In the genomic region with DNA sequence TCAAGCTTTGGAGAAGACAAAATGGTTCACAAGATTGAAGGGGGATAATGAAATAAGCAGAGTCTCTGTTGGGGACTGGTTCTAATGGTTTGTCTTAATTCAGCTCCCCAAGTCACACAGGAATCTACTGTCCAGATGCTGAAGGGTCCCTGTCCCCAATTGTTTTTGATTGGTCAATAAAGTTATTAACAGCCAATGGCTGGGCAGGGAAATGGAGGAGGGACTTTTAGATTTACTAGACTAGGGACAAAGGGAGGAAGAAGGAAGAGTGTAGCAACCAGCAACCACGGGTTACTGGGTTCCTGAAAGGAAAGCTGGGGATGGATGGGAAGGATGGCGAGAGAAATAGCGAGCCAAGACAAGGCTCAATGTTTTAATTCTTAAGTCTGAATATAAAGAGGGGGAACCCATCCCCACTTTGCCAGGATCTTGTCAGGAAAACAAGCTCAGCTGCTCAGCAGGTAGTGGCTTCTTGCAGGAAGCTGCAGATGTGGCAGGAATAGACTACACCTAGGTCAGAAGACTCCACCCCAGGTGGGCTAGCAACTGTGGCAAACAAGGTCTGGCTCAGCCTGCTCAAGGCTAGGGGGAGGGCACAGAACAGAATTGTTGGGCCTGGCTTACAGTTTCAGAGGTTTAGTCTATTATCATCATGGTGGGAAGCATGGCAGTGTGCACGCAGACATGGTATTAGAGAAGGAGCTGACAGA, we compare ENCODE assay signal across 24 mouse cellular contexts. TPM values are rescaled to one million over a fixed set of nuclear protein-coding genes. Genes with fewer than 3 reads are reported as not detected.
DNase-seq lines count a peak whose midpoint lies in the region; TF ChIP-seq lines count a peak whose summit lies in the region.
"Had no signal": no experiment of that assay in that cellular context is flagged by ENCODE, and none has a peak within 500 bp of the region (broad histone marks: within the 10 kb centered on the region; RNA-seq: fewer than 3 reads in every experiment).

No protein-coding gene starts in this region.

- no peak for TF ChIP-seq EP300 in ES-Bruce4 (IDR thresholded peaks at IDR 0.05; ENCODE audit: insufficient read depth, low read depth, low read length)

- in situ Hi-C loops in ES-E14 (cut with MboI; ENCODE audit: low sequenced_read_pairs in 2 of 2, unreplicated experiment in 2 of 2) = no loop called here

- H3K4me3 ChIP-seq in testis, adult 2 months (ENCODE audit: control insufficient read depth, low read depth, low read length) = peak overlapping the region; percentile 90
- H3K4me3 ChIP-seq in ES-Bruce4 (ENCODE audit: low read depth, low read length) (peak overlapping the region; percentile 0), ES-E14 (ENCODE audit: insufficient read depth in 1 of 2, low read depth in 1 of 2, low read length in 2 of 2, poor library complexity in 1 of 2, severe bottlenecking in 1 of 2) (0 out of 4 replicates have a peak overlapping the region, but pooled peaks of 1 of the 2 experiments have one; percentile 0)
- H3K4me3 ChIP-seq: embryonic facial prominence, embryonic 13.5 days; embryonic facial prominence, embryonic 15.5 days; erythroblast, embryonic 14.5 days; forebrain, embryonic 10.5 days; forebrain, embryonic 12.5 days had no signal

- no peak for TF ChIP-seq CTCF in testis, adult 2 months (IDR thresholded peaks at IDR 0.05; ENCODE audit: control insufficient read depth, insufficient read depth, insufficient replicate concordance, low read depth, low read length)
- no peak for TF ChIP-seq CTCF in ES-Bruce4 (IDR thresholded peaks at IDR 0.05; ENCODE audit: low read depth, low read length)

- no peaks in the 10 kb centered on the region for H3K36me3 ChIP-seq in testis, adult 2 months (ENCODE audit: control insufficient read depth, insufficient read depth, low read length)
- H3K36me3 ChIP-seq in ES-Bruce4 (ENCODE audit: control insufficient read depth, insufficient read depth, low read length, poor library complexity, severe bottlenecking) (no peaks in the 10 kb centered on the region), ES-E14 (ENCODE audit: control insufficient read depth, insufficient read depth, low read length, poor library complexity, severe bottlenecking) (no peaks in the 10 kb centered on the region)
- H3K36me3 ChIP-seq: embryonic facial prominence, embryonic 13.5 days; embryonic facial prominence, embryonic 15.5 days; forebrain, embryonic 10.5 days; forebrain, embryonic 12.5 days had no signal

- DNase-seq in testis, postnatal 14 days (ENCODE audit: low spot score) = no peak
- DNase-seq in ES-E14 (ENCODE audit: low read depth, low spot score) = no peak
- DNase-seq in ZHBTc4 (ENCODE audit: low read depth, low spot score) = peak; percentile 77
- DNase-seq in embryo, embryonic 9.5 days (ENCODE audit: extremely low spot score) = no peak
- DNase-seq in left cerebral cortex, adult 8-10 months (ENCODE audit: low spot score in 2 of 2) = no peak
- no peak for DNase-seq in MN1 (ENCODE audit: low spot score)
- DNase-seq: adrenal gland, adult 8-10 months; adrenal gland, postnatal 14 days; adrenal gland, postnatal 36 days; cerebellum, adult 11-12 months; cerebellum, adult 2 months; cerebellum, adult 9-10 months; cerebellum, postnatal 10 days; cerebellum, postnatal 25 days had no signal

- H3K9ac ChIP-seq in ES-Bruce4 (ENCODE audit: low read depth, poor library complexity, severe bottlenecking) (no peak overlapping the region), ES-E14 (ENCODE audit: insufficient read depth, low read depth, low read length, poor library complexity, severe bottlenecking) (no peak overlapping the region; the same call in 1 of the 2 replicates)
- H3K9ac ChIP-seq: embryonic facial prominence, embryonic 13.5 days; embryonic facial prominence, embryonic 15.5 days; forebrain, embryonic 12.5 days had no signal

- H3K4me1 ChIP-seq in testis, adult 2 months (ENCODE audit: control insufficient read depth, insufficient read depth, low read length) = no peaks in the 10 kb centered on the region; the same call in 1 of the 2 replicates
- peaks cover 2% of the 10 kb centered on the region for H3K4me1 ChIP-seq in ES-Bruce4 (ENCODE audit: control insufficient read depth, insufficient read depth, low read length)
- H3K4me1 ChIP-seq in ES-E14 (ENCODE audit: control insufficient read depth in 2 of 2, insufficient read depth in 2 of 2, low read length in 2 of 2, poor library complexity in 1 of 2) = peaks cover 8 to 19% of the 10 kb centered on the region in 2 experiments; a peak in 3 of 4 replicates
- H3K4me1 ChIP-seq: embryonic facial prominence, embryonic 13.5 days; forebrain, embryonic 12.5 days had no signal

- TF ChIP-seq POLR2A in testis, adult 2 months (IDR thresholded peaks at IDR 0.05; ENCODE audit: control insufficient read depth, low read depth, low read length) = no peak
- no peak for TF ChIP-seq POLR2A in ES-Bruce4 (IDR thresholded peaks at IDR 0.05; ENCODE audit: insufficient read depth, low read length)

- no peaks in the 10 kb centered on the region for H3K27me3 ChIP-seq in testis, adult 2 months (ENCODE audit: control insufficient read depth, insufficient read depth, low read length)
- no peaks in the 10 kb centered on the region for H3K27me3 ChIP-seq in ES-Bruce4 (ENCODE audit: control insufficient read depth, insufficient read depth, low read length, poor library complexity, severe bottlenecking)
- H3K27me3 ChIP-seq: embryonic facial prominence, embryonic 13.5 days; embryonic facial prominence, embryonic 15.5 days; forebrain, embryonic 12.5 days had no signal

- H3K27ac ChIP-seq in testis, adult 2 months (ENCODE audit: control insufficient read depth, insufficient read depth, low read depth, low read length) = peak overlapping the region; percentile 70; the same call in 1 of the 2 replicates
- H3K27ac ChIP-seq in ES-Bruce4 (ENCODE audit: insufficient read depth, low read length) = peak overlapping the region; percentile 78
- H3K27ac ChIP-seq in ES-E14 (ENCODE audit: insufficient read depth, low read depth, low read length, poor library complexity, severe bottlenecking) = peak overlapping the region; percentile 69; the same call in 1 of the 2 replicates
- H3K27ac ChIP-seq: embryonic facial prominence, embryonic 13.5 days; embryonic facial prominence, embryonic 15.5 days; forebrain, embryonic 10.5 days; forebrain, embryonic 12.5 days had no signal

- H3K9me3 ChIP-seq in ES-Bruce4 (replicated peaks; ENCODE audit: control insufficient read depth, insufficient read depth, low read length, poor library complexity, severe bottlenecking) (no peaks in the 10 kb centered on the region), ES-E14 (ENCODE audit: control insufficient read depth, insufficient read depth, low read depth, low read length) (no peaks in the 10 kb centered on the region)
- H3K9me3 ChIP-seq: embryonic facial prominence, embryonic 13.5 days; embryonic facial prominence, embryonic 15.5 days; forebrain, embryonic 10.5 days; forebrain, embryonic 12.5 days had no signal

TF ChIP-seq in ES-E14, 5 proteins besides CTCF, POLR2A, EP300 and RAD21:
- peak; percentile 78 for TF ChIP-seq CHD2 (IDR thresholded peaks at IDR 0.05; ENCODE audit: low read depth, low read length)
- no peak for TF ChIP-seq HCFC1 (IDR thresholded peaks at IDR 0.05; ENCODE audit: borderline replicate concordance, insufficient read depth, low read length)

RNA-seq across cellular contexts. Expression of a gene that starts 8.1 kb away (rescaled TPM):
- polyA plus RNA-seq in testis, adult 2 months (2012; rRNA removed) = 4.0 and 4.2 TPM in 2 replicates
- 3.0 and 3.8 TPM in 2 replicates for polyA plus RNA-seq in ES-Bruce4 (2011; ENCODE audit: insufficient read depth, insufficient read length, low read depth, missing spikeins)
- 2.5 and 5.8 TPM in 2 replicates for total RNA-seq in ES-E14 (2012; rRNA removed)
- under 1 TPM in 2 of 4 experiments, not detected in 2; 0.17 to 0.25 TPM for total RNA-seq in left cerebral cortex, adult 8-10 months (2022)
- total RNA-seq: MEL had no signal
- polyA plus RNA-seq: activated CD4-positive, CD25-positive, alpha-beta regulatory T cell, adult 4 months; cortical plate, adult 2 months; erythroblast, embryonic 14.5 days had no signal

RNA-seq across cellular contexts. Expression of a gene that starts 12.3 kb away (rescaled TPM):
- 125 and 131 TPM in 2 replicates for polyA plus RNA-seq in testis, adult 2 months (2012; rRNA removed)
- 29.8 and 39.0 TPM in 2 replicates for polyA plus RNA-seq in ES-Bruce4 (2011; ENCODE audit: insufficient read depth, insufficient read length, low read depth, missing spikeins)
- total RNA-seq in ES-E14 (2012; rRNA removed) = 85.8 and 118 TPM in 2 replicates
- 10 to 100 TPM; 28.1 to 33.7 (median 32.0) TPM for total RNA-seq in left cerebral cortex, adult 8-10 months (2022)

RNA-seq across cellular contexts. Expression of a gene that starts 12.6 kb away (rescaled TPM):
- polyA plus RNA-seq in testis, adult 2 months (2012; rRNA removed) = 161 and 177 TPM in 2 replicates
- 10.5 and 13.8 TPM in 2 replicates for polyA plus RNA-seq in ES-Bruce4 (2011; ENCODE audit: insufficient read depth, insufficient read length, low read depth, missing spikeins)
- 34.2 and 37.1 TPM in 2 replicates for total RNA-seq in ES-E14 (2012; rRNA removed)
- 10 to 100 TPM; 51.6 to 57.5 (median 55.3) TPM for total RNA-seq in left cerebral cortex, adult 8-10 months (2022)

RNA-seq across cellular contexts. Expression of a gene that starts 21.0 kb away (rescaled TPM):
- polyA plus RNA-seq in testis, adult 2 months (2012; rRNA removed) = 28.0 and 31.2 TPM in 2 replicates
- 4.0 and 6.8 TPM in 2 replicates for polyA plus RNA-seq in ES-Bruce4 (2011; ENCODE audit: insufficient read depth, insufficient read length, low read depth, missing spikeins)
- total RNA-seq in ES-E14 (2012; rRNA removed) = 21.8 and 33.7 TPM in 2 replicates
- 10 to 100 TPM; 44.3 to 57.5 (median 48.6) TPM for total RNA-seq in left cerebral cortex, adult 8-10 months (2022)

RNA-seq across cellular contexts. Expression of a gene that starts 21.1 kb away (rescaled TPM):
- polyA plus RNA-seq in testis, adult 2 months (2012; rRNA removed) = 45.9 and 56.7 TPM in 2 replicates
- 29.9 and 35.5 TPM in 2 replicates for polyA plus RNA-seq in ES-Bruce4 (2011; ENCODE audit: insufficient read depth, insufficient read length, low read depth, missing spikeins)
- total RNA-seq in ES-E14 (2012; rRNA removed) = 36.1 and 39.6 TPM in 2 replicates
- total RNA-seq in left cerebral cortex, adult 8-10 months (2022) = 10 to 100 TPM; 65.0 to 73.3 (median 69.1) TPM
